Mouse (Mus musculus) megakaryocyte, adult 5-6 weeks (primary cell): ENCODE results near the gene Phlda3. TPM values are rescaled to one million over a fixed set of nuclear protein-coding genes. Genes with fewer than 3 reads are reported as not detected.

Source experiments
- total RNA-seq, 2 experiments: library from RNA; stranded (forward) in 1 of 2; stranded (reverse) in 1 of 2; fragments of 153-499, 151-499 nt in 1 of 2; fragments of 221-1000, 200-1000 nt in 1 of 2; gene quantifications; 2 replicates each; pipeline versions ENCODE4 v1.2.3 to v1.2.4; 2015 to 2017

Gene Phlda3
- total RNA-seq, 2 experiments from 2014 or later = 0.22 TPM; not detected in 1

Other genes with a start within 250 kb of the Phlda3 start
- 36.2 and 44.1 TPM in 2 replicates for gene Nav1, start 158.8 kb upstream of the Phlda3 start, total RNA-seq (2015)
- gene Nav1, start 158.8 kb upstream of the Phlda3 start, total RNA-seq (2017) = 6.2 and 10.8 TPM in 2 replicates
- 86.2 and 87.6 TPM in 2 replicates for gene Csrp1, start 46.1 kb upstream of the Phlda3 start, total RNA-seq (2015)
- 99.9 and 100 TPM in 2 replicates for gene Csrp1, start 46.1 kb upstream of the Phlda3 start, total RNA-seq (2017)
- 0.36 and 0.45 TPM in 2 replicates for gene Tnni1, start 13.3 kb downstream of the Phlda3 start, total RNA-seq (2015)
- not detected in 2 replicates for gene Tnni1, start 13.3 kb downstream of the Phlda3 start, total RNA-seq (2017)
- not detected in 2 replicates for gene Lad1, start 52.5 kb downstream of the Phlda3 start, total RNA-seq (2015)
- gene Lad1, start 52.5 kb downstream of the Phlda3 start, total RNA-seq (2017) = not detected in 2 replicates
- not detected in 2 replicates for gene Tnnt2, start 70.2 kb downstream of the Phlda3 start, total RNA-seq (2015)
- gene Tnnt2, start 70.2 kb downstream of the Phlda3 start, total RNA-seq (2017) = not detected in 2 replicates
- not detected in 2 replicates for gene Pkp1, start 153.1 kb downstream of the Phlda3 start, total RNA-seq (2015)
- not detected in 2 replicates for gene Pkp1, start 153.1 kb downstream of the Phlda3 start, total RNA-seq (2017)
- not detected in 2 replicates for gene Igfn1, start 240.2 kb downstream of the Phlda3 start, total RNA-seq (2015)
- not detected in 2 replicates for gene Igfn1, start 240.2 kb downstream of the Phlda3 start, total RNA-seq (2017)
- 2.5 and 3.9 TPM in 2 replicates for gene Tmem9, start 242.0 kb downstream of the Phlda3 start, total RNA-seq (2015)
- gene Tmem9, start 242.0 kb downstream of the Phlda3 start, total RNA-seq (2017) = 2.8 and 3.7 TPM in 2 replicates